Mouse (Mus musculus) limb, embryonic 11.5 days (tissue): ENCODE measurements around the gene Bcl9. TPM values are rescaled to one million over a fixed set of nuclear protein-coding genes. Genes with fewer than 3 reads are reported as not detected.

ENCODE experiments used
- ATAC-seq: fragments of 200-750 bp; cut with Nextera tagmentation; 2 replicates; pipeline ENCODE4 v1.8.0; 2017; ENCODE audit warnings: low read depth; ENCODE audit not compliant: insufficient number of reproducible peaks, low FRiP score, low TSS enrichment
- DNase-seq: peaks from one replicate; pipeline ENCODE4 v3.0.0-alpha.2; 2015; ENCODE audit warnings: low spot score
- H3K27ac ChIP-seq: fragments of 300-500 bp; sonication (generic); replicated peaks from 2 replicates; pipeline ENCODE4 v1.5.1; 2014; ENCODE audit warnings: low read depth, mild to moderate bottlenecking, low read length
- H3K27me3 ChIP-seq: fragments of 300-500 bp; sonication (generic); 2 replicates; pipeline ENCODE4 v1.6.1; 2014; ENCODE audit warnings: mild to moderate bottlenecking, low read length, mixed read lengths; ENCODE audit not compliant: control insufficient read depth, insufficient read depth
- H3K36me3 ChIP-seq: fragments of 300-500 bp; sonication (generic); 2 replicates; pipeline ENCODE4 v1.6.1; 2014; ENCODE audit warnings: mild to moderate bottlenecking, low read length, moderate library complexity, mixed read lengths; ENCODE audit not compliant: control insufficient read depth, insufficient read depth
- H3K4me1 ChIP-seq: fragments of 300-500 bp; sonication (generic); 2 replicates; pipeline ENCODE4 v1.6.1; 2014; ENCODE audit warnings: low read length, mixed read lengths; ENCODE audit not compliant: control insufficient read depth, insufficient read depth
- H3K4me2 ChIP-seq: fragments of 300-500 bp; sonication (generic); 2 replicates; pipeline ENCODE4 v1.6.1; 2014; ENCODE audit warnings: low read depth, mild to moderate bottlenecking, moderate library complexity; ENCODE audit not compliant: severe bottlenecking
- H3K4me3 ChIP-seq: fragments of 300-500 bp; sonication (generic); 2 replicates; pipeline ENCODE4 v1.5.1; 2014; ENCODE audit warnings: low read depth, low read length
- H3K9ac ChIP-seq: fragments of 300-500 bp; sonication (generic); 2 replicates; pipeline ENCODE4 v1.6.1; 2014; ENCODE audit warnings: mild to moderate bottlenecking, low read length
- H3K9me3 ChIP-seq: fragments of 300-500 bp; sonication (generic); 2 replicates; pipeline ENCODE4 v1.6.1; 2016; ENCODE audit warnings: low read length; ENCODE audit not compliant: control insufficient read depth
- WGBS: fragments of 180-500 bp; shearing (Covaris S2); extraction: QIAGEN DNeasy Blood & Tissue Kit; methylation state at CpG from one replicate; pipeline ENCODE4 v1.1.7; 2014; 5-methylcytosine and 5-hydroxymethylcytosine counted together
- polyA plus RNA-seq: library from polyadenylated mRNA; unstranded; fragments of >200 nt; fragmentation: Nextera tagmentation; extraction: Ambion mirVana; gene quantifications from 2 replicates; pipeline ENCODE4 v1.2.1, GENCODE M21; 2014

The Bcl9 gene
- polyA plus RNA-seq, 1 experiment from 2014 or later, result 76.8 TPM

DNA sequence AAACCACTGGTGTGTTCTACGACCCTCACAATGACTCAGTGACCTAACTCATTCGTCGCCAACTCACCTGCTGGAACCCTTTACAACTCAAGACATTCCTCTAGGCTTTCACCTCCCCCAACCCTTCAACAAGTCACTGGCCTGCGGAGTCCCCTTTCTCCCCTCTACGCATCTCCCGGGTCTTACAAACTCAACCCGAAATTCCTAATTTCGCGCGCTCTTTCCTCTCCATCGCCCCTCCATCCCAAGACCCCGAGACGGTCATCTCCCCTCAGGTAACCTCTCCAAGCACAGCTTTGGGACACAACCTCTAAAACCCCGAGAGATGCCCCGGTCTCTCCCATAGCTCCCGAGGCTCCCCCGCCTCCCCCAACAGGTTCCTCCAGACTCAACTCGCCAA lies 71.0 kb downstream of the Bcl9 start:
- Histone ChIP-seq H3K36me3 (no peaks in the 10 kb centered on the region), H3K27me3 (no peaks in the 10 kb centered on the region), H3K9ac (peak overlapping the region; percentile 95), H3K4me2 (peak overlapping the region; percentile 68), H3K4me3 (peak overlapping the region; percentile 70), H3K4me1 (peaks cover 21% of the 10 kb centered on the region), H3K27ac (peak overlapping the region; percentile 93), H3K9me3 (no peaks in the 10 kb centered on the region; the same call in 1 of the 2 replicates)
- DNase-seq (no peak), ATAC-seq (0 out of 2 replicates have a peak, but pooled peaks have one; percentile 17)
- under 1% methylated on average over 18 of the region's 18 CpGs for WGBS

DNA sequence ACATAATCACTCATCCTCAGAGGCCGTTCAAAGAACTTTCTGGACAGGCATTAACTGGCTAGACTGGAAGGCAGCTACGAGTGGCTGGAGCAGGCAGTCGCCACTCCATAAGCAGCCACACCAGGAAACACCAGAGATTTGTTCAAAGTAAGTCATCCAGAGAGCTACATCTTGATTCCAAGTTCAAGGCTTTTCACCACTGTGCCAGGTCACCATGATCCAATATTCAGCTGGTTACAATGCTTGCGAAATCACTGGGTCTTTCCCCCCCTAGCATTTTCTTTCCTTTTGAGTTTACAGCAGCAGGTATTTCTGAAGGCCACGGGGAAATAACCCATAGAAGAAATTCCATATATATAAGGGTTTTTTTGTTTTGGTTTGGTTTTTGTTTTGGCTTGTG lies 72.5 kb downstream of the Bcl9 start:
- ATAC-seq, result no peak
- H3K4me2 ChIP-seq, result no peak overlapping the region

DNA sequence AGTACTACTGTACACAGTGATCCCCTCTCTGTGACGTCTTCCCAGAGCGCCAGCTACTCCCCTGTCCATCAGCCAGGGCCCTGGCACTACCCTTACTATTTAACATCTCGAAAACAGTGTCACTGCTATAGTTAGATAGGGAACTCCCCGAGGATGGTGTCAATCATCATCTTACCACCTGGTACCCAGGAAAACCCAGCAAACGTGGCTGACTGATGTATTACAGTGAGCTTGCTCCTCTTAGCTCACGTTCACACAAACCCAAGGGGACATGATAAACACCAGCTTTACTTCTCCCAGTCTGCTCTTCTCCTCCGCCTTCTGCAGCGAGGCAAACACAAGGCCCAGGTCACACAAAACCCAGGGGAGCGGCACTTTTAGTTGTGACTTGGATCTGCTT lies 74.5 kb downstream of the Bcl9 start:
- H3K4me3 ChIP-seq, result no peak overlapping the region
- 90% methylated on average over 9 of the region's 9 CpGs for WGBS
- no peak overlapping the region for H3K27ac ChIP-seq
- H3K36me3 ChIP-seq, result peaks cover 6% of the 10 kb centered on the region; the same call in 1 of the 2 replicates
- H3K4me2 ChIP-seq, result no peak overlapping the region
- no peaks in the 10 kb centered on the region for H3K9me3 ChIP-seq
- H3K4me1 ChIP-seq, result peaks cover 16% of the 10 kb centered on the region
- DNase-seq, result no peak
- H3K9ac ChIP-seq, result no peak overlapping the region
- no peak for ATAC-seq
- H3K27me3 ChIP-seq, result no peaks in the 10 kb centered on the region

More for the DNA sequence above, 72.5 kb downstream of the Bcl9 start:
- no peaks in the 10 kb centered on the region for H3K27me3 ChIP-seq
- H3K36me3 ChIP-seq, result peaks cover 3% of the 10 kb centered on the region; the same call in 1 of the 2 replicates
- WGBS, result 82% methylated on average over 5 of the region's 5 CpGs
- peaks cover 21% of the 10 kb centered on the region for H3K4me1 ChIP-seq
- no peak overlapping the region for H3K4me3 ChIP-seq
- no peaks in the 10 kb centered on the region for H3K9me3 ChIP-seq
- no peak overlapping the region for H3K9ac ChIP-seq
- no peak for DNase-seq
- H3K27ac ChIP-seq, result no peak overlapping the region

DNA sequence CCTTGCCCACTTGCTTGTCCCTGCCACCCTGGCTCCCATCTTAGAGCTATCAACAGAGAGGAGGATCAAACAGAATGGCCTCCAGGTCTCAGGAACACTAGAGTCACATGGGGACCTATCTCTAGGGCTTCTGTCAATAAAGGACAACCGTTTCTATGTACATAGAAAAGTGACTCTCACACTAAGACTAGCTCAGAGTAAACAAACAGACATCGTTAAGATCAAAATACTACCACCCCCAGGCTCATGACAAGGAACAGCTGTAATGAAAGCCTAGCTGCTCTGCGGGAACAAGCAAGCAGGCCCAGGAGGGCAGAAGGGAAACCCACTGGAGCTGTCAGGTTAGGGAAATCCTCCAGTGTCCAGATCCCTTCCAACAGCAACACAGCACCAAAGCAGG lies 82.2 kb downstream of the Bcl9 start:
- Histone ChIP-seq H3K27me3 (no peaks in the 10 kb centered on the region), H3K27ac (no peak overlapping the region), H3K4me1 (no peaks in the 10 kb centered on the region), H3K4me3 (no peak overlapping the region), H3K4me2 (no peak overlapping the region), H3K9ac (no peak overlapping the region), H3K9me3 (no peaks in the 10 kb centered on the region), H3K36me3 (peaks cover 35% of the 10 kb centered on the region)
- WGBS, result 82% methylated on average over 3 of the region's 3 CpGs
- no peak for ATAC-seq
- DNase-seq, result no peak

DNA sequence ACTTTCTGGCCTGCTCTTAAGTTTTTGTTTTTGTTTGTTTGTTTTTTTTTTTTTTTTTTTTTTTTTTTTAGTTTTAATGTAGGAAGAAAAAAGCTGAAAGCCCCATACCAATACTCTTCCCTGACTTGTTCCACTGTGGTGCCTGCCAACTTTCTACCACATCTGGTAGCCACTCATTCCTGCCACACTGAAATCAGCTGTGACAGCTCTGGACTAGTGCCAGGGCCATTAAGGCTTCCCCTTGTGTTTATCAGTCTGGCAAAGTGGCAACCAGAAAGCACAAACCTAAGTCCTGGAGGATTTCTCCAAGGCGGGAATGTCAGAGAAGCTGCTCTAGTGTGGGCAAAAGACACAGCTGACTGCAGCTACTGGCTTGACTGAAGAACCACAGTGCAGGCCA lies 83.3 kb downstream of the Bcl9 start:
- DNase-seq, result no peak
- ATAC-seq, result no peak
- Histone ChIP-seq H3K4me3 (no peak overlapping the region), H3K27ac (no peak overlapping the region), H3K36me3 (peaks cover 39% of the 10 kb centered on the region), H3K27me3 (no peaks in the 10 kb centered on the region), H3K4me1 (no peaks in the 10 kb centered on the region), H3K9me3 (no peaks in the 10 kb centered on the region), H3K4me2 (no peak overlapping the region), H3K9ac (no peak overlapping the region)
- 90% methylated on average over 1 of the region's 1 CpGs for whole genome bisulfite sequencing

DNA sequence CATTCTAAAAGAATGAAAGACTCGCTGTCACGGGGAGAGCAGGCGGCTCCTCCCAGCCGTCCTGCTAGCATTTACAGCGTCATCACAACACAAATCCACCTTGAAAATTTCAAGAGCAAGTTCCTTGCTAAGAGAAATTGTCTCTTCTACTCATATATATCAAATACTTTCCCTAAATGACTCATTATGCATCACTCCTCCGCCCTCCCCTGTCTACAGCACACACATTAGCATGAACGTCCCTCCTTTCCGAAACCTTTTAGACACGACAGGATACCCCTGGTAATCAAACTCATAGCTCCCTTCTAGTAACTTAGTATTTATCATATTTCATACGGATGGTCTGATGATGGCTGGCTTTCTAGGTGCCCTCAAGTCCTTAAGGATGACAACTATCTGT lies 83.8 kb downstream of the Bcl9 start:
- Histone ChIP-seq H3K36me3 (peaks cover 41% of the 10 kb centered on the region), H3K4me1 (no peaks in the 10 kb centered on the region), H3K27ac (no peak overlapping the region), H3K27me3 (no peaks in the 10 kb centered on the region), H3K9me3 (no peaks in the 10 kb centered on the region), H3K4me3 (no peak overlapping the region), H3K9ac (no peak overlapping the region), H3K4me2 (no peak overlapping the region)
- 92% methylated on average over 10 of the region's 10 CpGs for WGBS
- ATAC-seq (no peak), DNase-seq (no peak)

DNA sequence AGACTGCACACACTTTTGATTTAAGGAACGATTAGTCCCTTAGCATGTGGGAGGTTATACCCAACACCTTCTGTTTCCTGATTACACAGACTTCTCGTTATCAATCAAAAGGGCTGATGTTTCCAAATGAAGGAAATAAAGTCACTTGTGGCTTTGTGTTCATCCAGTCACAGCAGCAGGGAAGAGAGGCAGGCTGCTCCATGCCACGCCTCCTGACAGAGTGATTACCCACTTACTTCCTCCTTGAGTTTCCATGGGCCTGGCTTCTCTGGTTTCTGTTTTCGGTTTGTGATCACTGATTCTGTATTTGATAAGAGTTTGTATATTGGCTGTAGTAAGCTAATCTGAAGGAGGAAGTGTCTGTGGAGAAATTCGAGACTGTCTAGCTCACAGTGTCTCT lies 86.5 kb downstream of the Bcl9 start:
- ATAC-seq (no peak), DNase-seq (no peak)
- H3K9me3 ChIP-seq, result no peaks in the 10 kb centered on the region
- H3K4me1 ChIP-seq, result no peaks in the 10 kb centered on the region
- WGBS, result 92% methylated on average over 5 of the region's 5 CpGs
- no peak overlapping the region for H3K9ac ChIP-seq
- H3K4me3 ChIP-seq, result no peak overlapping the region
- no peak overlapping the region for H3K4me2 ChIP-seq
- no peak overlapping the region for H3K27ac ChIP-seq
- no peaks in the 10 kb centered on the region for H3K27me3 ChIP-seq
- H3K36me3 ChIP-seq, result peaks cover 48% of the 10 kb centered on the region

DNA sequence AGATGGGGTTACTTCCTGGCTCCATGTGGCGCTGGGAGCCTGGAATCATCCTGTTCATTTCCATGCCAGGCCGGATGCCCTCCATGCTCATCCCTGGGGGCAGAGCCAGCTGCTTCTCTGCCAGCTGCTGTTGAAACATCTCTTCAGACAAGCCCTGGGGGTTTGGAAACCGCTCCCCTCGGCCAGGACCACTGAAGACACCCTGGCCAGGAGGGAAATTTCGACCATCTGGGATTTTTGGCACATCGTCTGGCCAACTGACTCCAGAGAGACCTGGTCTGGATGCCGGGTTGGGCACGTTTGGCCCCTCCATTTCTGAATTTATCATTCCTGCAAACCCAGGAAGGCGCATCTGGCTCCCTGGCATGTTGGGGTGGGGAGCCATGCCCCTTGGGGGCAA lies 88.4 kb downstream of the Bcl9 start:
- no peak for ATAC-seq
- Histone ChIP-seq H3K27ac (no peak overlapping the region), H3K4me1 (no peaks in the 10 kb centered on the region), H3K9ac (no peak overlapping the region), H3K27me3 (no peaks in the 10 kb centered on the region), H3K36me3 (peaks cover 38% of the 10 kb centered on the region), H3K4me3 (no peak overlapping the region), H3K4me2 (no peak overlapping the region), H3K9me3 (no peaks in the 10 kb centered on the region)
- WGBS, result 91% methylated on average over 9 of the region's 9 CpGs
- DNase-seq, result no peak

DNA sequence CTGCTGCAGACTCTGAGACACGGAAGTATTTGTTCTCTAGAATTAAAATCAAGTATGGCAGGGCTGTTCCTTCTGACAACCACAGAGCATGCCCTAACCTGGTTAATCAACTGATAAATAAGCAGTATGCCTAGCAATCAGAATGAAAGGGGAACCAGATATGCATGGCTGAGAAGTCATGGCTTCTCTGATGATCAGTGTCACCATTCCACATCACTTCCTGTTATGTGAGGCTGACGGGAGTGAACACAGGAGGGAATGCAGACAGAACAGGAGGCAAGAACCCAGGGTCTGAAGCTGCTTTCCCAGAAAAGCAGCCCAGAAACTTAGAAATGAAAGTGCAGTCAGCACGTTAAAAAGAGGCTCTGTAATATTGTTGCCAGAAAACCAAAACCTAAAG lies 91.2 kb downstream of the Bcl9 start:
- no peak overlapping the region for H3K4me3 ChIP-seq
- peaks cover 33% of the 10 kb centered on the region for H3K36me3 ChIP-seq
- 87% methylated on average over 3 of the region's 3 CpGs for WGBS
- H3K27ac ChIP-seq, result no peak overlapping the region
- no peaks in the 10 kb centered on the region for H3K9me3 ChIP-seq
- H3K4me2 ChIP-seq, result no peak overlapping the region
- no peaks in the 10 kb centered on the region for H3K4me1 ChIP-seq
- ATAC-seq (no peak), DNase-seq (no peak)
- no peak overlapping the region for H3K9ac ChIP-seq
- no peaks in the 10 kb centered on the region for H3K27me3 ChIP-seq
